Mouse (Mus musculus): ENCODE results near the gene Rnf150. TPM values are rescaled to one million over a fixed set of nuclear protein-coding genes. Genes with fewer than 3 reads are reported as not detected.

The Rnf150 gene
- polyA plus RNA-seq, 1 experiment from 2014 or later = 1.3 TPM

DNA sequence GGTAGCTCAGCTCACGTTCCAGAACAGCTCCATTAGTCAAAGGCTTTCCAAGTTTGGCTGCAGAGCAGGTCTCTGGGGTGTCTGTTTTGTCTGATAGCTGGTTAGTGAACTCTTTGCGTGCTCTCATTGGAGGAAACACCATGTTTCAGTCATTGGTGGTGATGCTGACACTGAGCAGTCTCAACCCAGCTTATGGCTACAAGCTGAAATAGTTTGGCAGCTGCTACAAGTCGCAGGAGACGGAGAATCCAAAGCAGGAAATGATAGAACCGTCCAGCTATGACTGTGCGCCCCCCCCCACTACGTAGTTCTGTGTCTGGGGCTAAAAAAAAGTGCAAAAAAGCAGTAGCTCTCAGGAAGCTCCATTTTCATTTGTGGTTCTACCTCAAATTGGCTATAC, 12.0 kb downstream of the Rnf150 start:
- Histone ChIP-seq H3K9ac (ENCODE audit: low read length) (no peak overlapping the region), H3K27ac (ENCODE audit: low read length) (no peak overlapping the region), H3K4me1 (ENCODE audit: control insufficient read depth, insufficient read depth, low read length) (peaks cover 4% of the 10 kb centered on the region; the same call in 1 of the 2 replicates), H3K27me3 (ENCODE audit: control insufficient read depth, insufficient read depth, low read length) (no peaks in the 10 kb centered on the region), H3K4me2 (ENCODE audit: low read depth, low read length) (no peak overlapping the region), H3K4me3 (replicated peaks; ENCODE audit: low read length) (no peak overlapping the region), H3K36me3 (ENCODE audit: control insufficient read depth, insufficient read depth, low read length) (no peaks in the 10 kb centered on the region), H3K9me3 (replicated peaks; ENCODE audit: control insufficient read depth, low read length) (no peaks in the 10 kb centered on the region)
- no peak; the same call in 1 of the 2 replicates for ATAC-seq (ENCODE audit: insufficient read depth, low FRiP score)
- WGBS = 40% methylated on average over 7 of the region's 7 CpGs

DNA sequence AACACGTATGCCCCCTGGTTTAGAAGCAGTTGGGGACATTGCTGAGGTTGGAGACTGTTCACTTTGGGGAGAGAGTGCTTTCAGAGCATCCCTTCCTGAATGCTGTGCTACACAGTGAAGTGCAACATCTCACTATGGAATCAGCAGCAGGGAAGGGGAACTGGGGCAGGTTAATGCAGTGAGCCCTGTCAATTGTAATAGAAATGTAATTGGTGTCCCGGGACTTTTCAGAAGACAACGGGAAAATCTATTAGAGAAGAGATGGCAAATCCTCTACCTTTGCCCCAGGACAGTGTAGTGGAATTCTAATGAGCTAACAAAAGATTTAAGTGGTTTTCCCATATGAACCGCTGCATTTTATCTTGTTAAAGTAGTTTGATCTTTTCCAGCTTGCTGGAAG, 21.3 kb downstream of the Rnf150 start:
- Histone ChIP-seq H3K27ac (ENCODE audit: low read length) (no peak overlapping the region), H3K4me2 (ENCODE audit: low read depth, low read length) (no peak overlapping the region), H3K4me1 (ENCODE audit: control insufficient read depth, insufficient read depth, low read length) (no peaks in the 10 kb centered on the region), H3K9ac (ENCODE audit: low read length) (no peak overlapping the region), H3K27me3 (ENCODE audit: control insufficient read depth, insufficient read depth, low read length) (no peaks in the 10 kb centered on the region), H3K9me3 (replicated peaks; ENCODE audit: control insufficient read depth, low read length) (no peaks in the 10 kb centered on the region), H3K36me3 (ENCODE audit: control insufficient read depth, insufficient read depth, low read length) (no peaks in the 10 kb centered on the region), H3K4me3 (replicated peaks; ENCODE audit: low read length) (no peak overlapping the region)
- WGBS = 70% methylated on average over 4 of the region's 4 CpGs
- ATAC-seq (ENCODE audit: insufficient read depth, low FRiP score) = no peak

DNA sequence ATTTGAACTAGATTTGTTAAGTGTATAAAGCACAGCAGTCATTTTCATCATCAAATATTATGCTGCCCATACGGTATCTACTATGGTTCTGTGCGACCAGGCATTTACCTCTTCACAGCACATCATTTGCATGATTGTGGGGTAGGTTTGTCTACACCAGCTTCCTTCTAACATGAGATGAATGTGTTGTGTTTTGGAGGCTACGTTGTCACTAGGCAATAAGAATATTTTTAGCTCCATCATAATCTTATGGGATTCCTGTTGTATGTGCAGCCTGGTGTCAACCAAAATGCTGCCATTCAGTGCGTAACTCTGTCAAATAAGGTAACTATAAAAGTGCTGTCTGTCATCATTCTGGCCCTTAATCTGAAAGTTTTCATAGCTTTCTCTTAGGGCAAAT, 24.1 kb downstream of the Rnf150 start:
- H3K4me3 ChIP-seq (replicated peaks; ENCODE audit: low read length) = no peak overlapping the region
- H3K4me2 ChIP-seq (ENCODE audit: low read depth, low read length) = no peak overlapping the region
- H3K27ac ChIP-seq (ENCODE audit: low read length) = no peak overlapping the region
- no peaks in the 10 kb centered on the region for H3K9me3 ChIP-seq (replicated peaks; ENCODE audit: control insufficient read depth, low read length)
- H3K4me1 ChIP-seq (ENCODE audit: control insufficient read depth, insufficient read depth, low read length) = no peaks in the 10 kb centered on the region
- H3K9ac ChIP-seq (ENCODE audit: low read length) = no peak overlapping the region
- no peaks in the 10 kb centered on the region for H3K36me3 ChIP-seq (ENCODE audit: control insufficient read depth, insufficient read depth, low read length)
- ATAC-seq (ENCODE audit: insufficient read depth, low FRiP score) = no peak
- H3K27me3 ChIP-seq (ENCODE audit: control insufficient read depth, insufficient read depth, low read length) = no peaks in the 10 kb centered on the region
- 84% methylated on average over 4 of the region's 4 CpGs for WGBS

DNA sequence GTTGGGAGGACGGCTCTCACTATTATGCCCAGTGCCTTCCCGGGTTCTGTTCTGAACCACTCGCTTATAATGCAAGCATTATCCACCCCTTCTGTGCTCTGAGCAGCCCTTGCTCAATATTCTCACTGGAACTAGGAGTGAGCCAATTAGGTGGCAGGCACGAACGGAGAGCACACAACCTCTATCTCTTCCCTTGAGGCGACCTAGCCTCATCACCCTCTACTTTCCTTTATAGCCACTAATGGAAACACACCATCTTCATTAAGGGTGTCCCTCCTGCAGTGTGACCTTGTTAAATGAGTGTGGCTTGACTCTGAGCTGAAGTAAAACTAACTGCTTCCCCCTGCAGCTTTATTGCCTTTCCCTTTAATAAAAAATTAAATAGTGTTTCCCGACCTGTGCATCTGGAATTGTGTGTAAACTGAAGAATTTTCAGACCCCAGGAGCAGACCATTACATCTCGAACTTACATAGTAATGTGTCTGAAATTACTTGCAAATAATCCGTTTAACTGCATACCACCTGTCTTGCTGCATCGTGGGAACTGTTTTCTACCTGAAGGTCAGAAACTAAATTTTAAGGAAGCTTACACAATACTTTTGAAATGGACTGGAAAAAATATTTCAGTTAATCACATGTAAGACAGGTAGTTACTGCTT, 26.0 kb downstream of the Rnf150 start:
- WGBS = 82% methylated on average over 10 of the region's 10 CpGs
- Histone ChIP-seq H3K9me3 (replicated peaks; ENCODE audit: control insufficient read depth, low read length) (no peaks in the 10 kb centered on the region), H3K4me3 (replicated peaks; ENCODE audit: low read length) (no peak overlapping the region), H3K4me1 (ENCODE audit: control insufficient read depth, insufficient read depth, low read length) (no peaks in the 10 kb centered on the region), H3K4me2 (ENCODE audit: low read depth, low read length) (no peak overlapping the region), H3K27me3 (ENCODE audit: control insufficient read depth, insufficient read depth, low read length) (no peaks in the 10 kb centered on the region), H3K9ac (ENCODE audit: low read length) (no peak overlapping the region), H3K27ac (ENCODE audit: low read length) (no peak overlapping the region), H3K36me3 (ENCODE audit: control insufficient read depth, insufficient read depth, low read length) (no peaks in the 10 kb centered on the region)
- ATAC-seq (ENCODE audit: insufficient read depth, low FRiP score) = no peak

DNA sequence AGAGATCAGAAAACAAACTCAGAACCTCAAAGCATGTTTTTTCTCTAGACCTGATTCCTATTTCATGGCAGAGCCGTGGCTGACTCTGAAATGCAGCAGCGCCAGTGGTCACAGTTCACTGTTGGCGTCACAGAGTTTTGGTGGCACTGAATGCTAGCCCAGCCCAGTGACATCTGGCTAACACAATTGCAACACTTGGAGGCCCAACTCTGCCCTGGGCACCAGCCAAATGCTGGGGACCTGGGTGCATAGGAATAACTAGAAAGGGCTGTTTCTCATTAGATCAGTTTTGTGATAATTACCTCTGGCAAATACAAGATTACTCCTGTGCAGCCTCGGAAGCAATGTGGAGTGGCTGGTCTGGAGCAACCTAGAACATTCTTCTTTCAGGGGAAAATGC, 31.9 kb downstream of the Rnf150 start:
- Histone ChIP-seq H3K4me3 (replicated peaks; ENCODE audit: low read length) (no peak overlapping the region), H3K4me2 (ENCODE audit: low read depth, low read length) (no peak overlapping the region), H3K9me3 (replicated peaks; ENCODE audit: control insufficient read depth, low read length) (no peaks in the 10 kb centered on the region), H3K27ac (ENCODE audit: low read length) (no peak overlapping the region), H3K36me3 (ENCODE audit: control insufficient read depth, insufficient read depth, low read length) (no peaks in the 10 kb centered on the region), H3K27me3 (ENCODE audit: control insufficient read depth, insufficient read depth, low read length) (no peaks in the 10 kb centered on the region), H3K9ac (ENCODE audit: low read length) (no peak overlapping the region), H3K4me1 (ENCODE audit: control insufficient read depth, insufficient read depth, low read length) (no peaks in the 10 kb centered on the region)
- WGBS = 83% methylated on average over 4 of the region's 4 CpGs
- no peak for ATAC-seq (ENCODE audit: insufficient read depth, low FRiP score)

DNA sequence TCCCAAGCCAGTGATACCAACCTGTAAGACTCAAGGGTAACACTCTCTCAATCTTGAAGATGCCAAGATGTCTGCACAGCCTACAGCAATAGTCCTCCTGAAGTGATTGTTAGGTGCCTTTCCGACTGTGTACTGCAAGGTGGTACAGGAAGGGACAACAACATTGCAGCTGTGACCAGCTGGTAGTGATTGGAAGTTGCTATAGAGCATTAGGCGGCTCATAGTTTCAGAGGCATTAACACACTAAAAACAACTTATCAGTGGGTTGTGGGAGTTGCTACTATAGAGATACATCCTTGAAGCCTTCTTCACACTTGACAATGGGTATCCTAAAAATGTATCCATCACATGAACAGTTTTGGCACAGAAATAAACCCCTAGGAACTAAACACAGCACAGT, 33.6 kb downstream of the Rnf150 start:
- Histone ChIP-seq H3K9ac (ENCODE audit: low read length) (no peak overlapping the region), H3K27ac (ENCODE audit: low read length) (no peak overlapping the region), H3K4me1 (ENCODE audit: control insufficient read depth, insufficient read depth, low read length) (no peaks in the 10 kb centered on the region), H3K4me3 (replicated peaks; ENCODE audit: low read length) (no peak overlapping the region), H3K36me3 (ENCODE audit: control insufficient read depth, insufficient read depth, low read length) (no peaks in the 10 kb centered on the region), H3K27me3 (ENCODE audit: control insufficient read depth, insufficient read depth, low read length) (no peaks in the 10 kb centered on the region), H3K9me3 (replicated peaks; ENCODE audit: control insufficient read depth, low read length) (no peaks in the 10 kb centered on the region), H3K4me2 (ENCODE audit: low read depth, low read length) (no peak overlapping the region)
- no peak for ATAC-seq (ENCODE audit: insufficient read depth, low FRiP score)
- WGBS = 84% methylated on average over 2 of the region's 2 CpGs

DNA sequence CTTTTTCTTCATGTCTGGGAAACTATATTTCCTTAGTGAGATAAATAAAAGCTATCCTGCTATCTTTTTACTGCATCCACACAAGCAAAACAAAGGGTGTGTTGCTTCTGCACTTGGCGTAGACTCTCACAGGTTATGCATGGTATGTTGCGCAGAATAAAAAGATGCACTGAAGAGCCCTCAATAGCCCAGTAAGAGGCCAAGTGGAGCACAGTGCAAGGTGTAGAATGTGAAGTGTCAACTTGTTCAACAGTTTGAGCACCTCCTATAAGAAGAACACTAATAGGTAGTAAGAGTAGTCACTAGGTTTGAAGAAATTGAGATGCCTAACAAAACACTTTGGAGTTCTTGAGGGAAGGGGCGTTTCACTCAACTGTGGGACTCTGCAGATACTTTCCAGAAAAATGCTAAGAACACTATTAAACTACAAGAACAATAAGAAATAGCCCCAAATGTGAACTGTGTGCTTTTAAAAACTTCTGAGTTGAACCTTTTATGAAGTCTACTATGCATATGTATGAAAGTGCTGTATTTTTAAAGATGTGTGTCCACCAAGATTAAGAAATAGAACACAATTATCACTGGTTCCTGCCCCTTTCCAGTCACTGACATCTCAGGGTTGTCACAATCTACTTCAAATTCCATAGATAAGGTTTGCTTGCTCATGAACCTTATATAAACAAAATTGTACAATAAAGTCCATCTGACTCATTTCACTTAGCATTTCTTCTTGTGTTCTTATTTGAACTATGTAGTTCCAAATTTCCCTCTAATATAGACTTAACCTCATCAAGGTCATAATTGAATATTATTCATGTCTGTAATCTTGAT, 34.7 kb downstream of the Rnf150 start:
- WGBS = 90% methylated on average over 3 of the region's 3 CpGs
- ATAC-seq (ENCODE audit: insufficient read depth, low FRiP score) = no peak

DNA sequence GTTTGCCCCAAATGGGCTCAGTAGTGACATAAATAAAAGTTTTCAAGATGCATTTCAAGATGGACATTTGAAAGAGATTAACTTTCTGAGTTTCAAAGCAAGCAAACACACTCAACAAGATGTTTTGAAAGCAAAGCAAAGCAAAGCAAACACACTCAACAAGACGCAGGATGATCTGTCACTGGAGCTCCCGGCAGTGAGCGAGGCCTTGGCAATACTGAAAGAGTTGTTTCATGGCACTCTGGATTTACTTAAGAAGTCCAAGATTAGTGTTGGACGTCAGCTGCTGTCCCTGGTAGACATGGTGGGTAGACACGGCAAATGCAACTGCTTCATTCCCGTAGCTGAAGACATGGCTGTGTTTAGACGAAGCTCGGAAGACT, 35.3 kb downstream of the Rnf150 start:
- Histone ChIP-seq H3K9ac (ENCODE audit: low read length) (no peak overlapping the region), H3K27ac (ENCODE audit: low read length) (no peak overlapping the region), H3K4me2 (ENCODE audit: low read depth, low read length) (no peak overlapping the region), H3K9me3 (replicated peaks; ENCODE audit: control insufficient read depth, low read length) (no peaks in the 10 kb centered on the region), H3K4me1 (ENCODE audit: control insufficient read depth, insufficient read depth, low read length) (no peaks in the 10 kb centered on the region), H3K36me3 (ENCODE audit: control insufficient read depth, insufficient read depth, low read length) (no peaks in the 10 kb centered on the region), H3K4me3 (replicated peaks; ENCODE audit: low read length) (no peak overlapping the region), H3K27me3 (ENCODE audit: control insufficient read depth, insufficient read depth, low read length) (no peaks in the 10 kb centered on the region)
- ATAC-seq (ENCODE audit: insufficient read depth, low FRiP score) = no peak
- 70% methylated on average over 8 of the region's 8 CpGs for whole genome bisulfite sequencing

More for the DNA sequence above, 34.7 kb downstream of the Rnf150 start:
- Histone ChIP-seq H3K4me3 (replicated peaks; ENCODE audit: low read length) (no peak overlapping the region), H3K4me2 (ENCODE audit: low read depth, low read length) (no peak overlapping the region), H3K36me3 (ENCODE audit: control insufficient read depth, insufficient read depth, low read length) (no peaks in the 10 kb centered on the region), H3K9me3 (replicated peaks; ENCODE audit: control insufficient read depth, low read length) (no peaks in the 10 kb centered on the region), H3K4me1 (ENCODE audit: control insufficient read depth, insufficient read depth, low read length) (no peaks in the 10 kb centered on the region), H3K9ac (ENCODE audit: low read length) (no peak overlapping the region), H3K27me3 (ENCODE audit: control insufficient read depth, insufficient read depth, low read length) (no peaks in the 10 kb centered on the region), H3K27ac (ENCODE audit: low read length) (no peak overlapping the region)

DNA sequence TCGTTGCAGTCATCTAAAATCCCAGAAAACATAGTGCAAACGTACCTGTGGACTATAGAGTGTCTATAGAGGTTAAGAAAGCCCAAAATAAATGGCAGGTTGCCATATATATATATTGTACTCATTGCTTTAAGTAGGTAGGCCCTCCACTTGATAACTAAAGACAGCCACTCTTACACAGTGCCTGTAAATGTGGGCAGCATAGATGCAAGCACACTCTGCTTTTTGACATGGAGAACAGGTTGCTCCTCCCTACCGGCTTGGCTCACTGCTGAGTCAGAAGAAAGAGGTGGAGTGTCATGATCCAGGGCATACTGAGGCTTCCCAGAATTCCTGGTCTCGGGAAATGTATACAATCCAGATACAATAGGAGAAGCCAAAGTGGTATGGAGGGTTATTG, 37.8 kb downstream of the Rnf150 start:
- 77% methylated on average over 4 of the region's 4 CpGs for WGBS
- H3K36me3 ChIP-seq (ENCODE audit: control insufficient read depth, insufficient read depth, low read length) = no peaks in the 10 kb centered on the region
- H3K27ac ChIP-seq (ENCODE audit: low read length) = no peak overlapping the region
- no peak overlapping the region for H3K4me3 ChIP-seq (replicated peaks; ENCODE audit: low read length)
- no peak for ATAC-seq (ENCODE audit: insufficient read depth, low FRiP score)
- H3K4me1 ChIP-seq (ENCODE audit: control insufficient read depth, insufficient read depth, low read length) = no peaks in the 10 kb centered on the region
- no peaks in the 10 kb centered on the region for H3K27me3 ChIP-seq (ENCODE audit: control insufficient read depth, insufficient read depth, low read length)
- no peaks in the 10 kb centered on the region for H3K9me3 ChIP-seq (replicated peaks; ENCODE audit: control insufficient read depth, low read length)
- no peak overlapping the region for H3K4me2 ChIP-seq (ENCODE audit: low read depth, low read length)
- H3K9ac ChIP-seq (ENCODE audit: low read length) = no peak overlapping the region

All from stomach, embryonic 16.5 days (tissue).